10 mouse cellular contexts compared by ENCODE assay signal in genomic region chr19:6280554-6280953, GRCm38 (mm10). TPM values are rescaled to one million over a fixed set of nuclear protein-coding genes. Genes with fewer than 3 reads are reported as not detected.
A peak's percentile ranks its signal among the peaks of the same experiment; 100 is the strongest.
DNase-seq lines count a peak whose midpoint lies in the region; ATAC-seq and TF ChIP-seq lines count a peak whose summit lies in the region.
"Had no signal": no experiment of that assay in that cellular context is flagged by ENCODE, and none has a peak within 500 bp of the region (broad histone marks: within the 10 kb centered on the region; RNA-seq: fewer than 3 reads in every experiment).

No protein-coding gene starts in this region.

- WGBS in heart, postnatal 0 days = 90% methylated on average over 7 of the region's 7 CpGs
- WGBS in limb, embryonic 12.5 days = 92% methylated on average over 7 of the region's 7 CpGs
- WGBS in neural tube, embryonic 14.5 days = 94% methylated on average over 7 of the region's 7 CpGs

- peaks cover 46% of the 10 kb centered on the region for H3K36me3 ChIP-seq in heart, postnatal 0 days (replicated peaks; ENCODE audit: control insufficient read depth, insufficient read depth, low read length)
- peaks cover 77% of the 10 kb centered on the region for H3K36me3 ChIP-seq in megakaryocyte, embryonic 14.5 days (replicated peaks; ENCODE audit: low read length)
- H3K36me3 ChIP-seq in limb, embryonic 12.5 days = peaks cover 68% of the 10 kb centered on the region
- H3K36me3 ChIP-seq in neural tube, embryonic 14.5 days (ENCODE audit: control insufficient read depth, insufficient read depth, low read length) = peaks cover 34% of the 10 kb centered on the region

- no peak for TF ChIP-seq EP300 in heart, postnatal 0 days (IDR thresholded peaks at IDR 0.05; ENCODE audit: low read depth)

- no peak overlapping the region for H3K9ac ChIP-seq in heart, postnatal 0 days (replicated peaks; ENCODE audit: low read depth, low read length)
- H3K9ac ChIP-seq in limb, embryonic 12.5 days (replicated peaks) = peak overlapping the region; percentile 44; the same call in 1 of the 2 replicates
- H3K9ac ChIP-seq in neural tube, embryonic 14.5 days (replicated peaks; ENCODE audit: low read depth, low read length) = peak overlapping the region; percentile 11; the same call in 1 of the 2 replicates

- H3K4me3 ChIP-seq in heart, postnatal 0 days (ENCODE audit: low read depth, low read length) = no peak overlapping the region
- peak overlapping the region; percentile 100 for H3K4me3 ChIP-seq in megakaryocyte, embryonic 14.5 days (replicated peaks)
- H3K4me3 ChIP-seq in limb, embryonic 12.5 days (replicated peaks) = no peak overlapping the region
- no peak overlapping the region for H3K4me3 ChIP-seq in neural tube, embryonic 14.5 days (ENCODE audit: low read depth, low read length)

- no peaks in the 10 kb centered on the region for H3K9me3 ChIP-seq in heart, postnatal 0 days (replicated peaks; ENCODE audit: control insufficient read depth, low read length)
- H3K9me3 ChIP-seq in megakaryocyte, embryonic 14.5 days = no peaks in the 10 kb centered on the region
- no peaks in the 10 kb centered on the region for H3K9me3 ChIP-seq in limb, embryonic 12.5 days
- no peaks in the 10 kb centered on the region for H3K9me3 ChIP-seq in neural tube, embryonic 14.5 days (ENCODE audit: control insufficient read depth, low read length)

- H3K4me2 ChIP-seq in heart, postnatal 0 days (ENCODE audit: low read depth, low read length) = 0 out of 2 replicates have a peak overlapping the region, but pooled peaks have one; percentile 86
- H3K4me2 ChIP-seq in limb, embryonic 12.5 days = no peak overlapping the region
- no peak overlapping the region for H3K4me2 ChIP-seq in neural tube, embryonic 14.5 days (ENCODE audit: low read depth, low read length)

- peaks cover 51% of the 10 kb centered on the region for H3K4me1 ChIP-seq in heart, postnatal 0 days (ENCODE audit: control insufficient read depth, insufficient read depth)
- peaks cover 84% of the 10 kb centered on the region for H3K4me1 ChIP-seq in megakaryocyte, embryonic 14.5 days
- H3K4me1 ChIP-seq in limb, embryonic 12.5 days (replicated peaks) = peaks cover 30% of the 10 kb centered on the region
- H3K4me1 ChIP-seq in neural tube, embryonic 14.5 days (ENCODE audit: control insufficient read depth, insufficient read depth, low read length) = peaks cover 24% of the 10 kb centered on the region

- TF ChIP-seq CTCF in heart, postnatal 0 days (IDR thresholded peaks at IDR 0.05; ENCODE audit: low read depth) = no peak

- H3K27ac ChIP-seq in heart, postnatal 0 days (ENCODE audit: low read depth) = no peak overlapping the region
- H3K27ac ChIP-seq in limb, embryonic 12.5 days = no peak overlapping the region
- H3K27ac ChIP-seq in neural tube, embryonic 14.5 days (ENCODE audit: low read depth, low read length) = no peak overlapping the region

- no peak for ATAC-seq in heart, postnatal 0 days (ENCODE audit: insufficient read depth, low read depth)
- no peak for ATAC-seq in megakaryocyte, adult 5-6 weeks (ENCODE audit: poor library complexity, severe bottlenecking)
- no peak for ATAC-seq in limb, embryonic 12.5 days (ENCODE audit: insufficient number of reproducible peaks, insufficient read depth, low FRiP score, low TSS enrichment, low read depth)
- no peak for ATAC-seq in neural tube, embryonic 14.5 days (ENCODE audit: low read depth)
- ATAC-seq: lung, postnatal 0 days had no signal

- DNase-seq in heart, postnatal 0 days (ENCODE audit: low spot score) = no peak
- no peak for DNase-seq in heart, postnatal 4 days
- DNase-seq in ovary, postnatal 36 days (ENCODE audit: low spot score) = no peak
- DNase-seq: adrenal gland, adult 8-10 months; midbrain, embryonic 14.5 days had no signal

- H3K27me3 ChIP-seq in heart, postnatal 0 days (ENCODE audit: control insufficient read depth, insufficient read depth, low read length) = no peaks in the 10 kb centered on the region
- no peaks in the 10 kb centered on the region for H3K27me3 ChIP-seq in megakaryocyte, embryonic 14.5 days (replicated peaks)
- H3K27me3 ChIP-seq in limb, embryonic 12.5 days = no peaks in the 10 kb centered on the region
- no peaks in the 10 kb centered on the region for H3K27me3 ChIP-seq in neural tube, embryonic 14.5 days (ENCODE audit: control insufficient read depth, insufficient read depth, low read length)

RNA-seq across cellular contexts. Expression of gene Ehd1, which starts 4.0 kb away (rescaled TPM):
- total RNA-seq in heart, postnatal 0 days (2014; rRNA removed; ENCODE audit: low replicate concordance) = 127 and 200 TPM in 2 replicates
- polyA plus RNA-seq in heart, postnatal 0 days (2015; fragmentation: Nextera tagmentation; extraction: Ambion mirVana) = 56.4 and 60.3 TPM in 2 replicates
- 100 to 1,000 TPM in 1 of 2 experiments, 10 to 100 TPM in 1; 97.8 to 114 TPM for total RNA-seq in heart, postnatal 4 days (2021)
- 474 and 728 TPM in 2 replicates for polyA plus RNA-seq in megakaryocyte, embryonic 14.5 days (2012; ENCODE audit: insufficient read depth, low replicate concordance)
- total RNA-seq in megakaryocyte, adult 5-6 weeks (2015) = 19.3 and 27.1 TPM in 2 replicates
- 24.0 and 34.8 TPM in 2 replicates for total RNA-seq in megakaryocyte, adult 5-6 weeks (2017)
- polyA plus RNA-seq in limb, embryonic 12.5 days (2016; fragmentation: Nextera tagmentation; extraction: Ambion mirVana) = 71.5 and 71.6 TPM in 2 replicates
- polyA plus RNA-seq in neural tube, embryonic 14.5 days (2014; fragmentation: Nextera tagmentation; extraction: Ambion mirVana) = 53.4 and 74.8 TPM in 2 replicates

RNA-seq across cellular contexts. Expression of gene Cdc42bpg, which starts 25.7 kb away (rescaled TPM):
- 4.8 and 9.5 TPM in 2 replicates for total RNA-seq in heart, postnatal 0 days (2014; rRNA removed; ENCODE audit: low replicate concordance)
- 0.49 and 0.51 TPM in 2 replicates for polyA plus RNA-seq in heart, postnatal 0 days (2015; fragmentation: Nextera tagmentation; extraction: Ambion mirVana)
- 1 to 10 TPM; 8.2 to 10.0 TPM for total RNA-seq in heart, postnatal 4 days (2021)
- polyA plus RNA-seq in megakaryocyte, embryonic 14.5 days (2012; ENCODE audit: insufficient read depth, low replicate concordance) = 4.8 and 6.6 TPM in 2 replicates
- 0.56 and 0.68 TPM in 2 replicates for total RNA-seq in megakaryocyte, adult 5-6 weeks (2015)
- total RNA-seq in megakaryocyte, adult 5-6 weeks (2017) = 0.88 and 1.3 TPM in 2 replicates
- 0.69 and 0.96 TPM in 2 replicates for polyA plus RNA-seq in limb, embryonic 12.5 days (2016; fragmentation: Nextera tagmentation; extraction: Ambion mirVana)
- 0.61 and 0.71 TPM in 2 replicates for polyA plus RNA-seq in neural tube, embryonic 14.5 days (2014; fragmentation: Nextera tagmentation; extraction: Ambion mirVana)

RNA-seq across cellular contexts. Expression of gene Atg2a, which starts 39.1 kb away (rescaled TPM):
- 18.9 and 24.5 TPM in 2 replicates for total RNA-seq in heart, postnatal 0 days (2014; rRNA removed; ENCODE audit: low replicate concordance)
- polyA plus RNA-seq in heart, postnatal 0 days (2015; fragmentation: Nextera tagmentation; extraction: Ambion mirVana) = 4.7 and 5.6 TPM in 2 replicates
- total RNA-seq in heart, postnatal 4 days (2021) = 10 to 100 TPM; 15.9 to 16.2 TPM
- 34.7 and 62.6 TPM in 2 replicates for polyA plus RNA-seq in megakaryocyte, embryonic 14.5 days (2012; ENCODE audit: insufficient read depth, low replicate concordance)
- 9.8 and 10.1 TPM in 2 replicates for total RNA-seq in megakaryocyte, adult 5-6 weeks (2015)
- total RNA-seq in megakaryocyte, adult 5-6 weeks (2017) = 8.5 and 10.3 TPM in 2 replicates
- polyA plus RNA-seq in limb, embryonic 12.5 days (2016; fragmentation: Nextera tagmentation; extraction: Ambion mirVana) = 11.1 and 11.2 TPM in 2 replicates
- polyA plus RNA-seq in neural tube, embryonic 14.5 days (2014; fragmentation: Nextera tagmentation; extraction: Ambion mirVana) = 16.0 and 16.1 TPM in 2 replicates

RNA-seq across cellular contexts. Expression of gene Ppp2r5b, which starts 44.9 kb away (rescaled TPM):
- total RNA-seq in heart, postnatal 0 days (2014; rRNA removed; ENCODE audit: low replicate concordance) = 20.6 and 40.3 TPM in 2 replicates
- polyA plus RNA-seq in heart, postnatal 0 days (2015; fragmentation: Nextera tagmentation; extraction: Ambion mirVana) = 18.3 and 18.6 TPM in 2 replicates
- 10 to 100 TPM; 30.1 to 30.2 TPM for total RNA-seq in heart, postnatal 4 days (2021)
- 26.0 and 29.6 TPM in 2 replicates for polyA plus RNA-seq in megakaryocyte, embryonic 14.5 days (2012; ENCODE audit: insufficient read depth, low replicate concordance)
- 5.1 and 5.7 TPM in 2 replicates for total RNA-seq in megakaryocyte, adult 5-6 weeks (2015)
- 3.5 and 6.7 TPM in 2 replicates for total RNA-seq in megakaryocyte, adult 5-6 weeks (2017)
- polyA plus RNA-seq in limb, embryonic 12.5 days (2016; fragmentation: Nextera tagmentation; extraction: Ambion mirVana) = 22.7 and 23.7 TPM in 2 replicates
- polyA plus RNA-seq in neural tube, embryonic 14.5 days (2014; fragmentation: Nextera tagmentation; extraction: Ambion mirVana) = 150 and 154 TPM in 2 replicates

RNA-seq across cellular contexts. Expression of gene Men1, which starts 54.2 kb away (rescaled TPM):
- total RNA-seq in heart, postnatal 0 days (2014; rRNA removed; ENCODE audit: low replicate concordance) = 20.6 and 46.5 TPM in 2 replicates
- polyA plus RNA-seq in heart, postnatal 0 days (2015; fragmentation: Nextera tagmentation; extraction: Ambion mirVana) = 20.1 and 20.3 TPM in 2 replicates
- total RNA-seq in heart, postnatal 4 days (2021) = 10 to 100 TPM; 16.6 to 18.5 TPM
- 70.2 and 174 TPM in 2 replicates for polyA plus RNA-seq in megakaryocyte, embryonic 14.5 days (2012; ENCODE audit: insufficient read depth, low replicate concordance)
- 15.1 and 16.6 TPM in 2 replicates for total RNA-seq in megakaryocyte, adult 5-6 weeks (2015)
- total RNA-seq in megakaryocyte, adult 5-6 weeks (2017) = 19.2 and 20.7 TPM in 2 replicates
- polyA plus RNA-seq in limb, embryonic 12.5 days (2016; fragmentation: Nextera tagmentation; extraction: Ambion mirVana) = 103 and 107 TPM in 2 replicates
- polyA plus RNA-seq in neural tube, embryonic 14.5 days (2014; fragmentation: Nextera tagmentation; extraction: Ambion mirVana) = 36.8 and 43.9 TPM in 2 replicates
